Mouse (Mus musculus) midbrain, postnatal 0 days (tissue): ENCODE data around the gene Pou5f1. TPM values are rescaled to one million over a fixed set of nuclear protein-coding genes. Genes with fewer than 3 reads are reported as not detected.

Source experiments
- ATAC-seq: fragments of 200-750 bp; cut with Nextera tagmentation; 2 replicates; pipeline ENCODE4 v1.8.0; 2017; ENCODE audit warnings: moderate number of reproducible peaks, mild to moderate bottlenecking, moderate TSS enrichment, moderate library complexity; ENCODE audit not compliant: low FRiP score
- DNase-seq: peaks from one replicate; pipeline ENCODE4 v3.0.0-alpha.2; 2015; ENCODE audit warnings: low spot score
- H3K27ac ChIP-seq: fragments of 300-500 bp; sonication (generic); 2 replicates; pipeline ENCODE4 v1.5.1; 2014; ENCODE audit warnings: low read depth, mild to moderate bottlenecking, low read length, mixed read lengths
- H3K27me3 ChIP-seq: fragments of 300-500 bp; sonication (generic); 2 replicates; pipeline ENCODE4 v1.6.1; 2014; ENCODE audit warnings: low read length, control low read depth, mixed read lengths; ENCODE audit not compliant: insufficient read depth
- H3K36me3 ChIP-seq: fragments of 300-500 bp; sonication (generic); 2 replicates; pipeline ENCODE4 v1.6.1; 2014; ENCODE audit warnings: low read length, control low read depth, mixed read lengths; ENCODE audit not compliant: insufficient read depth
- H3K4me1 ChIP-seq: fragments of 300-500 bp; sonication (generic); 2 replicates; pipeline ENCODE4 v1.6.1; 2014; ENCODE audit warnings: mild to moderate bottlenecking, control low read depth, antibody characterized with exemption, low read length, mixed read lengths; ENCODE audit not compliant: insufficient read depth
- H3K4me2 ChIP-seq: fragments of 300-500 bp; sonication (generic); 2 replicates; pipeline ENCODE4 v1.6.1; 2014; ENCODE audit warnings: low read depth, mild to moderate bottlenecking, low read length, mixed read lengths; ENCODE audit not compliant: poor library complexity, severe bottlenecking
- H3K4me3 ChIP-seq: fragments of 300-500 bp; sonication (generic); 2 replicates; pipeline ENCODE4 v1.5.1; 2014; ENCODE audit warnings: low read depth, mild to moderate bottlenecking, low read length, moderate library complexity
- H3K9ac ChIP-seq: fragments of 300-500 bp; sonication (generic); replicated peaks from 2 replicates; pipeline ENCODE4 v1.6.1; 2014; ENCODE audit warnings: mild to moderate bottlenecking, low read length, moderate library complexity, mixed read lengths; ENCODE audit not compliant: poor library complexity, severe bottlenecking
- H3K9me3 ChIP-seq: fragments of 300-500 bp; sonication (generic); 2 replicates; pipeline ENCODE4 v1.6.1; 2016; ENCODE audit warnings: low read length, control low read depth
- CTCF ChIP-seq: IDR thresholded peaks from 2 replicates; pipeline ENCODE4 v1.5.1; 2016; ENCODE audit warnings: antibody characterized with exemption, mild to moderate bottlenecking
- WGBS: fragments of 180-500 bp; shearing (Covaris S2); extraction: QIAGEN DNeasy Blood & Tissue Kit; methylation state at CpG from one replicate; pipeline ENCODE4 v1.1.7; 2014; 5-methylcytosine and 5-hydroxymethylcytosine counted together
- polyA plus RNA-seq: library from polyadenylated mRNA; unstranded; fragments of >200 nt; fragmentation: Nextera tagmentation; extraction: Ambion mirVana; gene quantifications from 2 replicates; pipeline ENCODE4 v1.2.1, GENCODE M21; 2015
- total RNA-seq: library from RNA; depleted of rRNA; stranded (reverse); fragments of >200 nt; gene quantifications from 2 replicates; pipeline ENCODE4 v1.2.3, GENCODE M21; 2014

The Pou5f1 gene
- total and polyA plus RNA-seq, 2 experiments from 2014 or later = not detected

DNA sequence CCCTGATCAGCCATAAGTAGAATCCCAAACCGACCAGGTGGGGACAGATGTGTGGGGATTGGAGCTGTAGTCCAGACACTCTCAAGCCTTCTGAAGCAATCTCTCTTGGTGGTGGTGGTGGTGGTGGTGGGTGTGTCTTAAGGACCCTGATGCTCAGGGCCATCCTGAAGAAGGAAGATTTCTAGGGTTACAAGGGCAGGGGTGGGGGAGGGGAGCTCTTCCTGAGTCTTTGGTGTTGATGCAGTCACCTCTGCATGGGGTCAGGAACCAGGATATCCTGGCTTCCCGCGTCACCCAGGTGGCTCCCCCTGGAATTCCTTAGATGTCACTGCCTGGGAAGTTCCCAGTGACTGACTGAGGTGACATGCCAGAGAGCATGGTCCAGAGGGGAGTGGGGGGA lies 26.5 kb downstream of the Pou5f1 start:
- no peak overlapping the region for H3K4me2 ChIP-seq
- no peaks in the 10 kb centered on the region for H3K36me3 ChIP-seq
- no peaks in the 10 kb centered on the region for H3K9me3 ChIP-seq
- no peak overlapping the region for H3K9ac ChIP-seq
- 19% methylated on average over 3 of the region's 3 CpGs for WGBS
- DNase-seq = no peak
- ATAC-seq = no peak
- no peak overlapping the region for H3K4me3 ChIP-seq
- no peaks in the 10 kb centered on the region for H3K27me3 ChIP-seq
- H3K27ac ChIP-seq = no peak overlapping the region
- no peak for TF ChIP-seq CTCF
- no peaks in the 10 kb centered on the region; the same call in 1 of the 2 replicates for H3K4me1 ChIP-seq

DNA sequence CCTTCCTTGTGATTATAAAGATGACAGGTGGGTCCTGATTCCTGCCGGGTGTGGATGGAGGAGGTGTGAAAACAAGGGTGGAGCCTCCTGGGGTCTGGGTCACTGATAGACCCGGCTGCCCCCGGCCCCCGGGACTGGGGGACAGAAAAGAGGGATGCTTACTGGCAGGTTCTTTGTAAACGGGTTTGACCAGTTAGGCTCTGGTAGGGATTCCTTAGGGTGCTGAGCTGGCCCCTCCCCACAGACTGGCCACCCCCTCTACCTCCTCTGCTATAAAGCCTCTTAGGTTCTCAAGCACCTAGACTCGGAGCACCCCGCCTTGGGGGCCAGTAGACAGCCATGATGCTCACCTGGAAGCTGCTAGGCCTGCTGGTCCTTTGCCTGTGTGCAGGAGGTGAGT lies 27.1 kb downstream of the Pou5f1 start, which contains the start of gene Psors1c2:
Gene Psors1c2 (plus strand): TSS at position 301 of the 400 bp plus-strand sequence.
- no peak for TF ChIP-seq CTCF
- Histone ChIP-seq H3K36me3 (no peaks in the 10 kb centered on the region), H3K27ac (no peak within 1 kb of the TSS), H3K4me1 (no peaks in the 10 kb centered on the region; the same call in 1 of the 2 replicates), H3K27me3 (no peaks in the 10 kb centered on the region), H3K4me2 (no peak within 1 kb of the TSS), H3K4me3 (no peak within 1 kb of the TSS), H3K9me3 (no peaks in the 10 kb centered on the region), H3K9ac (no peak within 1 kb of the TSS)
- ATAC-seq (no peak), DNase-seq (no peak)
- 51% methylated on average over 7 of the region's 7 CpGs for WGBS

DNA sequence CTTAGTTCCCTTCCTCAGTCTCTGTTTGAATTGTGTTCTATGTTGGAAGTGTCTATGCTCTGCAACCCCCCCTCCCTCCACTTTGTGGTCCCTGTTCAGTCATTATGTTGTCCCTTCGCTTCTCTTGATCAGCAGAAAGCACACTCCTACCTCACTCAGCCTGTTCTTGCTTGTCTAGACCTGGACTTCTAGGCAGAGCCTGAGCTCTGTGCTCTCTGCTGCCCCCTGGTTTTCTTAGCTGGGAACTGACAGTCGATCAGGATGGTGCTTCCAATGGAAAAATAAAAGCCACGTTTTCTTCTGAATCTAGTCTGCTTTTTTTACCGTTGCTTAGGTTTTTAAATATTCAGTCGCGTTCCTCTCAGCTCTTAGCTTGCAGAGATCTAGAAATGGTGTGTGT lies 28.5 kb downstream of the Pou5f1 start:
- Histone ChIP-seq H3K4me3 (no peak overlapping the region), H3K27me3 (no peaks in the 10 kb centered on the region), H3K9me3 (no peaks in the 10 kb centered on the region), H3K9ac (no peak overlapping the region), H3K4me1 (no peaks in the 10 kb centered on the region; the same call in 1 of the 2 replicates), H3K27ac (0 out of 2 replicates have a peak overlapping the region, but pooled peaks have one; percentile 38), H3K4me2 (no peak overlapping the region), H3K36me3 (no peaks in the 10 kb centered on the region)
- peak; percentile 99 for TF ChIP-seq CTCF
- 6% methylated on average over 6 of the region's 6 CpGs for WGBS
- peak; percentile 86 for DNase-seq
- ATAC-seq = peak; percentile 84

DNA sequence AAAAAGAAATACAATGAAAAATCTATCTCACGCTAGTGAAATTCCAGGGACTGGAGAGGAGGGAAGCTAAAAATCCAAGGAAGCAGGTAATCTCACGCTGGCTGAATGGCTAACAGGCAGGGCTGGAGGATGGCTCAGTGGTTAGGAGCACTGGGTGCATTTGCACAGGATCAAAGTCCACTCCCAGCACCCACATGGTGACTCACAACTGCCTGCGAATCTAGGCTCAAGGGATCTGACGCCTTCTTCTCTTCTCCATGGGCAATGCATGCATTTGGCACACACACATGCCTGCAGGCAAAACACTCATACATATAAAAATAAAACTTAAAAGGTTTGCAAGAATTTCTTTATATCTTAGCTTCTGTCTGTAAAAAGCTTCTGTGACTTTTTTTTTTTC lies 31.6 kb downstream of the Pou5f1 start:
- Histone ChIP-seq H3K4me3 (no peak overlapping the region), H3K27ac (no peak overlapping the region), H3K9me3 (no peaks in the 10 kb centered on the region), H3K36me3 (no peaks in the 10 kb centered on the region), H3K27me3 (no peaks in the 10 kb centered on the region), H3K9ac (no peak overlapping the region), H3K4me1 (no peaks in the 10 kb centered on the region), H3K4me2 (no peak overlapping the region)
- DNase-seq (no peak), ATAC-seq (no peak)
- 86% methylated on average over 4 of the region's 4 CpGs for WGBS
- no peak for TF ChIP-seq CTCF

DNA sequence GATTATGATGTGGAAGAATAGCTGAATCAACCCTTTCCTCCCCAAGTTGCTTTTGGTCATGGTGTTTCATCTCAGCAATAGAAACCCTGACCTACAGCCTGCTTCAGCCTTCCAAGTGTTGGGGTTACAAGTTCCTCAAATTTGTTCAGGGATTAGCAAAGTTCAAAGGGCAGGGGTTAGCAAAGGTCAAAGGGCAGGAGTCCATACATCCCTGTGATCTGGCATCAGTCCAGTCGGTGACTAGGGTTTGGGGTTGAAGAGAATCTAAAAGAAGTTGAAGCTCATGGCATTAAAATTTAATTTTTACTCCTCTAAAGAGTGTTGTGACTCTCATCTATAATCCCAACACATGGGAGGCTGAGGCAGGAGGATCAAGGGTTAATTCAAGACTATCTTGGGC lies 32.7 kb downstream of the Pou5f1 start:
- Histone ChIP-seq H3K9me3 (no peaks in the 10 kb centered on the region), H3K36me3 (no peaks in the 10 kb centered on the region), H3K4me3 (no peak overlapping the region), H3K4me2 (no peak overlapping the region), H3K27me3 (no peaks in the 10 kb centered on the region), H3K4me1 (no peaks in the 10 kb centered on the region), H3K9ac (no peak overlapping the region), H3K27ac (no peak overlapping the region)
- no peak for TF ChIP-seq CTCF
- no peak for DNase-seq
- ATAC-seq = no peak
- 91% methylated on average over 1 of the region's 1 CpGs for WGBS

DNA sequence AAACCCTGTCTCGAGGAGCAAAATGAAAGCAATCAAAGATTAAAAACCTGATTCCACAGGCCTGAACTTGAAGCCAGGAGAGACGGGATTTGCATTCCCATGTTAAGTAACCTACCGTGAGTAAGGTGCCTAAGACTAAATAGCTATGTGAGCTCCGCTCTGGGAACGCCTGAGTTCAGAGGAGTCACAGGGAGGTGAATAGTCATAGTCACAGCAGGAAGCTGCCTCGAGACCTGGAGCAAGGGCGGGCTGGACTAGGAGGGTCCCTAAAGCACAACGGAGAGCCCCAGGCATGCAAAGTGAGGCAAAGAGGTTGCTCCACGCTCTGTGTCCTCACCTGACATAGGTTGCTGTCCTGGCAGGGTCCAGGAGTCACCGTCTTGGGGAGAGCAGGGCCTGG lies 33.7 kb downstream of the Pou5f1 start:
- Histone ChIP-seq H3K9ac (no peak overlapping the region), H3K27me3 (no peaks in the 10 kb centered on the region), H3K27ac (no peak overlapping the region), H3K36me3 (no peaks in the 10 kb centered on the region), H3K4me1 (no peaks in the 10 kb centered on the region), H3K9me3 (no peaks in the 10 kb centered on the region), H3K4me2 (no peak overlapping the region), H3K4me3 (no peak overlapping the region)
- no peak for TF ChIP-seq CTCF
- ATAC-seq = no peak
- DNase-seq = no peak
- WGBS = 57% methylated on average over 10 of the region's 10 CpGs
